Mouse (Mus musculus): ENCODE measurements around the gene Gga3. TPM values are rescaled to one million over a fixed set of nuclear protein-coding genes. Genes with fewer than 3 reads are reported as not detected.

Gga3 gene
- polyA plus RNA-seq, 1 experiment from 2014 or later: 18.1 TPM

DNA sequence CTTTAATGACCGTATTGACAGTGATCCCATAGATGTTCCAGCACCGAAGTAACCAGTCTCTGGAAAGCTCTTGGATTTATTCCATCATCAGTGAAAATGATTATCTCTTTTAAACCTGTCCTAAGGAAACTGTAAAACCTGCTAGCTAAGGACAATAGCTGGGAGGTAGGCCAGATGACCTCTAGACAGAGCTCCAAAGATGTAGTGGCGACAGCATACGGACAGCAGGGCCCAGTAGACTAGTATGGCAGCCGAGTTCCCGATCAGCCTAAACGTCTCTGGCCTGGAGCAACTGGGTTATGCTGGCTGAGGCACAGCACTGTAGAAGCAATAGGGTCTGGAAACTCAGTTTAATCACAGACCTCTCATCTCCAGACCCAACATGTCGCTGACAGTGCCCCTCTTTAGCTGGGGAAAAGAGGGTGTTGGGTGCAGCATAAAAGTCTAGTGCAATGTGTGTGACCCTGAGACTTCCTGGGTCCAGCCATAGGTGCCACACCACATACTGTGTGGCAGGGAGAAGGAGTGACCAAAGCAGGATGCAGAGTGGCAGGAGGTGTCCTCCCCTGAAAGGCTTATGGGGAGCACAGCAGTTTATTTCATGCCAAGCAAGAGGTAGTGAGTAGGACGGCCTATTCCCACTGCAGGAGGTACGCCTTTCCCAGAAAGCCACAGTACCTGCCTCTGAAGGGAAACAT is 19.3 kb downstream of the Gga3 start:
- no peak overlapping the region for H3K4me3 ChIP-seq
- no peaks in the 10 kb centered on the region for H3K27me3 ChIP-seq
- no peak overlapping the region for H3K27ac ChIP-seq
- no peak overlapping the region for H3K4me2 ChIP-seq
- H3K9ac ChIP-seq: no peak overlapping the region
- ATAC-seq (ENCODE audit: borderline replicate concordance, extremely low read depth, low FRiP score, low TSS enrichment): no peak
- no peaks in the 10 kb centered on the region for H3K4me1 ChIP-seq
- WGBS: 80% methylated on average over 10 of the region's 10 CpGs
- no peaks in the 10 kb centered on the region for H3K9me3 ChIP-seq
- peaks cover 89% of the 10 kb centered on the region for H3K36me3 ChIP-seq

DNA sequence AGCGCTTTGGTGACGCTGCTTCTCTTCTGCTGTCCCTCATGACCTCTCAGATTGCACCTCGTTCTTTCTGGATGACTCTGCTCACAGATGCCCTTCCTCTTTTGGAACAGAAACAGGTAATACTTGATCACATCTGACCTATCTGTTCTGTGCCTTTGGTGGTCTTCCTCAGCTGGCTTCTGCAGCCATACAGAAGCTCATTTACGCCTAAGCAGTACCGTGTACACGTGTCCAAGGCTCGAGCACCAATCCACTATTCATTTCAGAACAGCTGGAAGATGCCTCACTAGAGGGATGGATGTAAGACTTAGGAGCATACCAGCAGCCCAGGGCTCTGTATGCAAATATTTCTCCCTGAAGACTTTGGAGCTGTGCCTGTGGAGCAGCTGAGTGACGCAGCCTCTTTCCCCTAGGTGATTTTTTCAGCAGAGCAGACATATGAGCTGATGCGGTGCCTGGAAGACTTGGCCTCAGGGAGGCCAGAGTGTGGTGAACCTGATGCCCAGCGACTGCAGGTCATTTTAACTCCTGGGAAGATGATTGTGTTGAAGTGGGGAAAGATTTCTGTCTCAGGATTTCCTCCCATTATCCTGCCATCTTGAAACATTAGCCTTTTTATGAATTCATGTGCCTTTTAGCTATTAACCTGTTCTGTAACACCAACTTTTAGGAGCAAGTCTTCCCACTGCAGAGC is 20.8 kb downstream of the Gga3 start:
- 72% methylated on average over 10 of the region's 10 CpGs for WGBS
- H3K36me3 ChIP-seq: peaks cover 94% of the 10 kb centered on the region
- no peak for ATAC-seq (ENCODE audit: borderline replicate concordance, extremely low read depth, low FRiP score, low TSS enrichment)
- no peak overlapping the region for H3K4me2 ChIP-seq
- H3K9ac ChIP-seq: no peak overlapping the region
- H3K27me3 ChIP-seq: no peaks in the 10 kb centered on the region
- no peak overlapping the region for H3K4me3 ChIP-seq
- no peaks in the 10 kb centered on the region for H3K4me1 ChIP-seq
- no peak overlapping the region for H3K27ac ChIP-seq
- H3K9me3 ChIP-seq: no peaks in the 10 kb centered on the region

DNA sequence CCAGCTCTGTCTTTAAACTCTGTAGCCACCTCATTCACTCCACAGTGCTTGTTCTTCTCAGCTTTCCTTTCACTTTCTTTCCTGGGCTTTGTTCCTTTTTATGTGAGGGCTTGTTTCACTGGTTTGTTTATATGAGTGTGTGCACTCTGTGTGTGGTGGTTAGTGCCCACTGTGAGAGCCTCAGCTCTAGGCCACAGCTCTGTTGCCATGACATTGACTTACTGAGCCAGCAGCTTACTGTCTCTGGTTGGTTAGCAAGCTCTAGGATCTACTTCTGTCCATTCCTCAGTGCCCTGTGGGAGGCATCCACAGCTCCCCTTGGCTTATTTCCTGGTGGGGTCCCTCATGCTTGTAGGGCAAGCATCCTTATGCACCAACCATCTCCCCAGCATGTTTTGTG is 24.8 kb downstream of the Gga3 start:
- Histone ChIP-seq H3K27me3 (no peaks in the 10 kb centered on the region), H3K36me3 (peaks cover 66% of the 10 kb centered on the region), H3K4me1 (no peaks in the 10 kb centered on the region), H3K4me3 (no peak overlapping the region), H3K27ac (no peak overlapping the region), H3K9ac (no peak overlapping the region), H3K9me3 (no peaks in the 10 kb centered on the region), H3K4me2 (no peak overlapping the region)
- no peak for ATAC-seq (ENCODE audit: borderline replicate concordance, extremely low read depth, low FRiP score, low TSS enrichment)

DNA sequence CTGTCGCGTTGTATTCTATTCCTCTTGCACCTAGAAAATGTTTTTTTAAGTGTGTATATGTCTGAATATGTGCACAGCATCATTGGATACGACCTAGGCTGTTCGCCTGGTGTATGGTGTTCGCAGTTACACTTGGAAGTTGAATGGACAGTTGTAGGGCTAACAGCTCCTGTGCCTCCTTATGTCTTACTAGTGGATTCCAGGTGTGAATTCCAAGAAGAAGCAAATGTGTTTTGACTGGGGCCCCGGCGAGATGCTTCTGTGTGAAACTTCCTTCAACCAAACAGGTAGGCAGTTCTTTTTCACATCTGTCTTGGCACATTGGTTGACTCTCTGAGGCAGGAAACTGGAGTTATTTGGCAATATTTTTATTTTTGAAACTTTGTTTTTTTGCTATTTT is 38.9 kb downstream of the Gga3 start:
- Histone ChIP-seq H3K36me3 (peaks cover 40% of the 10 kb centered on the region), H3K4me1 (peaks cover 11% of the 10 kb centered on the region), H3K4me3 (peak overlapping the region; percentile 86), H3K27me3 (no peaks in the 10 kb centered on the region), H3K4me2 (peak overlapping the region; percentile 74), H3K27ac (no peak overlapping the region), H3K9me3 (no peaks in the 10 kb centered on the region), H3K9ac (peak overlapping the region; percentile 70)
- ATAC-seq (ENCODE audit: borderline replicate concordance, extremely low read depth, low FRiP score, low TSS enrichment): no peak
- WGBS: 12% methylated on average over 7 of the region's 7 CpGs

DNA sequence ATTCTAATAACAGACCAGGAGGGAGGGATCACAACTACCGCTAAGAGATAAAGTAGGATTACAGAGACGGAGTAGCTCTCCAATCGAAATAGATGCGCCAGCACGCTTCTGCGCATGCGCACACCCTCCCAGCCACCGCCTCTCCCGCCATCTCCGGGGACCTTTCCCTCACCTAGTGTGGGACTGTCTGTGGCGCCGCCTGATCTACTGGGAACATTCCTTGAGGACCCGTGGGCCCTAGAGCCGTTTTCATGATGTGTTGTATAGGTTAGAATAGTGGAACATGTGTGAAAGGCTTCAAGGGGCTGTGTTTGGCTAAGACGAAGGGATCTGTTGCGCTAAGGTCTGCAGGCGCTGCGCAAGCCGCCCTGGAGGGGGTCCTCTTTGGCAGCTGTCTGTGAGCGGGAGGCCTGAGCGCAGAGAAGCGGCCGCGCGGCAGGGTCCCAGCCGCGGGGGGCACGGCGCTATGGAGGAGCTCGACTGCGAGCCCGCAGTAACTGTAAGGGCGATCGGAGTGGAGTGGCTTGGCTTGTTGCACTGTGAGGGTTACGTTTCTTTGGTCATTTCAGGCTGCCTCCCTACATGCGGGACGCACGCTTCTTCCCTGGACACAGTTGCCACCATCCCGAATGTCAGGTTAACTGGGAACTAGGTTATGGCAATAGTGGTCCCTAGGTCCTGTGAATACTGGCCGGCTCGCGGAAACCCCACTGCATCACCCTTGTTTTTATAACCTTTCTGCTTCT is 39.6 kb downstream of the Gga3 start, which contains the start of gene Nup85:
Nup85 (plus strand) TSS at position 371 of the 746 bp plus-strand sequence.
- peak within 1 kb of the TSS; percentile 70 for H3K9ac ChIP-seq
- H3K27ac ChIP-seq: peak within 1 kb of the TSS; percentile 86
- peak within 1 kb of the TSS; percentile 86 for H3K4me3 ChIP-seq
- no peaks in the 10 kb centered on the region for H3K27me3 ChIP-seq
- H3K4me2 ChIP-seq: peak within 1 kb of the TSS; percentile 74
- H3K4me1 ChIP-seq: peaks cover 11% of the 10 kb centered on the region
- no peaks in the 10 kb centered on the region for H3K9me3 ChIP-seq
- H3K36me3 ChIP-seq: peaks cover 33% of the 10 kb centered on the region
- whole genome bisulfite sequencing: under 1% methylated on average over 42 of the region's 42 CpGs
- ATAC-seq (ENCODE audit: borderline replicate concordance, extremely low read depth, low FRiP score, low TSS enrichment): peak; percentile 90

DNA sequence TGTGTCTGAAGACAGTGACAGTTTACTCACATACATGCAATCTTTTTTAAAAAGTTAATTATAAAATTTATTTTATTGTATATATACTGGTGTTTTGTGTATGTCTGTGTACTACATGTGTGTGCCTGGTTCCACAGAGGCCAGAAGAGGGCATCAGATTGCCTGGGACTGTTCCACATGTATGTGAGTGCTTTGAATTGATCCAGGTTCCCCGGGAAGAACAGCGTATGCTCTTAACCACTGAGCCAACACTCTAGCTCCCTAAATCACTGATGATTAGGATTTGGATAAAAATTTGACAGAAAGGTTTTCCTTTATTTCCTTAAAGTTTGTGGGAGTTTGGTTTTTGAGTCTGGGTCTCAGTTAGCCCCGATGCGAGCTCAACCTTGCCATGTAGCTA is 40.4 kb downstream of the Gga3 start:
- Histone ChIP-seq H3K27me3 (no peaks in the 10 kb centered on the region), H3K4me3 (peak overlapping the region; percentile 86), H3K36me3 (peaks cover 25% of the 10 kb centered on the region), H3K9ac (peak overlapping the region; percentile 70), H3K27ac (peak overlapping the region; percentile 86), H3K4me1 (peaks cover 11% of the 10 kb centered on the region), H3K9me3 (no peaks in the 10 kb centered on the region), H3K4me2 (peak overlapping the region; percentile 74)
- ATAC-seq (ENCODE audit: borderline replicate concordance, extremely low read depth, low FRiP score, low TSS enrichment): no peak
- WGBS: 45% methylated on average over 4 of the region's 4 CpGs

DNA sequence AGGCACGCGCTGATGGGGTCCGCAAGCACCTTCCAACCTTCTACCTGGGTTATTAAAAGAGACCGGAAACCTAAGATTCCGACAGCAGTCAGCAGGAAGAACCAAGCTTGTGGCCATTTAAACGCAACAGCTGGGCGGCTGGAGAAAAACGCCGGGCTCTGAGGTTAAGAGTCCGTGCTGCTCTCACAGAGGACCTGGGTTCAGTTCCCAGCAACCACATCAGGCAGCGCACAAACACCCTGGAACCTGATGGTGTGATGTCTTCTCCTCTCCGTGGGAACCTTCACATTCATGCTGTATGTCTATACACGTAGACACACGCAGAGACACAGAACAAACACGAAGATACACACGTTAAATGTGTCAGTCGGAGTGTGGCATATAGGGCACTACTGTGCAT is 48.1 kb downstream of the Gga3 start:
- H3K27me3 ChIP-seq: no peaks in the 10 kb centered on the region
- H3K4me1 ChIP-seq: no peaks in the 10 kb centered on the region
- WGBS: 74% methylated on average over 17 of the region's 17 CpGs
- no peak for ATAC-seq (ENCODE audit: borderline replicate concordance, extremely low read depth, low FRiP score, low TSS enrichment)
- no peak overlapping the region for H3K9ac ChIP-seq
- no peak overlapping the region for H3K4me3 ChIP-seq
- no peak overlapping the region for H3K27ac ChIP-seq
- no peaks in the 10 kb centered on the region for H3K9me3 ChIP-seq
- no peaks in the 10 kb centered on the region for H3K36me3 ChIP-seq
- H3K4me2 ChIP-seq: no peak overlapping the region

DNA sequence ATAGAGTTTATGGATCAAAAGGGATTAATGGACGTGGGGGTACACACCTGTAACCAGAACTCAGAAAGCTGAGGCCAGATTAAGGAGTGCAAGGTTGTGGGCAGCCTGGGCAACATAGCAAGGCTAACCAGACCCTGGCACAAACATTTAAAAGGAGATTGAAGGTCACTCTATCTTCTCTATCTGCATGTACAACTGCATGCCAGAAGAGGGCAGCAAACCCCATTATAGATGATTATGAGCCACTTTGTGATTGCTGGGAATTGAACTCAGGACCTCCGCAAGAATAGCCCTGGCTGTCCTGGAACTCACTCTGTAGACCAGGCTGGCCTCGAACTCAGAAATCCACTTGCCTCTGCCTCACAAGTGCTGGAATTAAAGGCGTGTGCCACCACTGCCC is 51.1 kb downstream of the Gga3 start:
- no peaks in the 10 kb centered on the region for H3K9me3 ChIP-seq
- no peak overlapping the region for H3K9ac ChIP-seq
- no peak for ATAC-seq (ENCODE audit: borderline replicate concordance, extremely low read depth, low FRiP score, low TSS enrichment)
- no peaks in the 10 kb centered on the region for H3K4me1 ChIP-seq
- no peak overlapping the region for H3K27ac ChIP-seq
- H3K27me3 ChIP-seq: no peaks in the 10 kb centered on the region
- H3K4me3 ChIP-seq: no peak overlapping the region
- WGBS: 63% methylated on average over 4 of the region's 4 CpGs
- no peaks in the 10 kb centered on the region for H3K36me3 ChIP-seq
- no peak overlapping the region for H3K4me2 ChIP-seq

DNA sequence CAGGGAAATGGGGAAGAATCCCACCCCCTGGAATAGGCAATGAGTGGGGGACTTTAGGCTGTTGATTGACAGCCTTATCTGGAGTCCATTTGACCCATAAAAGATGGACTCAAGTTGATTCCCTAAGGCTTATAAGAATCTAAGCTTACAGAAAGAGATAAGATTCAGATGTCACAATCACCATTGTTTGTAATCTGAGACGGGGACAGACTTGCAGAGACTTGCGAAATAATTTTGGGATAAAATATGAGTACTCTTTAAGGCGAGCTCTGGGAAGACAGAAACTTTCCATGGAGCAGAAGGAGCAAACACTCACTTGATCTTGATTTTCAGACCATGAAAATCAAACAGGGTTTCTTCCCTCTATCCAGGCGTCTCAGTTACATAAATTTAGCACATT is 60.3 kb downstream of the Gga3 start:
- Histone ChIP-seq H3K36me3 (no peaks in the 10 kb centered on the region), H3K9me3 (no peaks in the 10 kb centered on the region), H3K9ac (no peak overlapping the region), H3K27me3 (peaks cover 4% of the 10 kb centered on the region; the same call in 1 of the 2 replicates), H3K27ac (0 out of 2 replicates have a peak overlapping the region, but pooled peaks have one; percentile 4), H3K4me3 (no peak overlapping the region), H3K4me2 (no peak overlapping the region), H3K4me1 (no peaks in the 10 kb centered on the region)
- WGBS: 41% methylated on average over 4 of the region's 4 CpGs
- ATAC-seq (ENCODE audit: borderline replicate concordance, extremely low read depth, low FRiP score, low TSS enrichment): no peak

DNA sequence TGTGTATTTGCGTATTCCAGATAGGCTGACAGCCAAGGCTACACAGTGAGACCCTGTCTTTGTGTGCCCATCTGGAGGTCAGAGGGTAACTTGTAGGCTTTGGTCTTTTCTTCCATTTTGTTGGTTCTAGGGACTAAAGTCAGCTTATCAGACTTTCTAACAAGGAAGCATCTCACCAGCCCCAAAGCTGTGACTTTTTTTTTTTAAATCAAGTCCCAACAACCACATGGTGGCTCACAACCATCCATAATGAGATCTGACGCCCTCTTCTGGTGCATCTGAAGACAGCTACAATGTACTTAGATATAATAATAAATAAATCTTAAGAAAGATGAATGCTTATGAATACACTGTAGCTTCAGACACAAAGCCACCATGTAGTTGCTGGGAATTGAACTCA is 65.8 kb downstream of the Gga3 start:
- peaks cover 16% of the 10 kb centered on the region for H3K4me1 ChIP-seq
- H3K36me3 ChIP-seq: peaks cover 12% of the 10 kb centered on the region
- H3K27me3 ChIP-seq: no peaks in the 10 kb centered on the region
- no peak overlapping the region for H3K27ac ChIP-seq
- no peaks in the 10 kb centered on the region for H3K9me3 ChIP-seq
- H3K4me3 ChIP-seq: no peak overlapping the region
- H3K9ac ChIP-seq: no peak overlapping the region
- H3K4me2 ChIP-seq: no peak overlapping the region
- WGBS: 54% methylated on average over 2 of the region's 2 CpGs
- ATAC-seq (ENCODE audit: borderline replicate concordance, extremely low read depth, low FRiP score, low TSS enrichment): no peak

DNA sequence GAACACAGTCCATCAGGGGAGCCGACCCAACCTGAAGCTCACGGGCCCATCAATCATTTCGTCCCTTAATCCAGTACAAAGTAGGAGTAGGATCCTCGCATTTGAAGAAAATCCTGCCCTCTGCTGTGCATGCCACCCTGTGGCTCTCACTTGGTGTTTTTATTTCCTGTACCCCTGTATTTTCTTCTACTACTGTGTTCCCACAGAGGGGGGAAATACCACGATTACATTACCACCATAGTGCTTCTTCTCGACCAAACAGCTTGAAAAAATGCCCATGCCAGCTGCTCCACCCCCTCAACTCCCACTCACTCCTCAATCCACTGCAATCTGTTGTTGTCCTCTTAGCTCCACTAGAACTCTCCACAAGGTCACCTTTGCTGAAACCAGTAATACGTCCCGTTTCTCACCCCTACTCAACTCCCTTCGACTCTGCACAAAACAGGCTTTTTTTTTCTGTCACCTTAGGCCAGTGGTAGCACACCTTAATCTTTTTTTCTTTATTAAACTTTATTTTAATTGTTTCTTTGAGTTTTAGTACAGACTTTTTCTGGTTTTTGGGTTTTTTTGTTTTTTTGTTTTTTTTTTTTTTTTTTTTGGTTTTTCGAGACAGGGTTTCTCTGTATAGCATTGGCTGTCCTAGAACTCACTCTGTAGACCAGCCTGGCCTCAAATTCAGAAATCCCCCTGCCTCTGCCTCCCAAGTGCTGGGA is 66.8 kb downstream of the Gga3 start:
- H3K9me3 ChIP-seq: no peaks in the 10 kb centered on the region
- WGBS: 81% methylated on average over 10 of the region's 10 CpGs
- peaks cover 16% of the 10 kb centered on the region for H3K4me1 ChIP-seq
- H3K4me2 ChIP-seq: peak overlapping the region; percentile 57
- no peak overlapping the region for H3K9ac ChIP-seq
- no peaks in the 10 kb centered on the region for H3K27me3 ChIP-seq
- H3K27ac ChIP-seq: peak overlapping the region; percentile 100
- peaks cover 22% of the 10 kb centered on the region for H3K36me3 ChIP-seq
- no peak; the same call in 1 of the 2 replicates for ATAC-seq (ENCODE audit: borderline replicate concordance, extremely low read depth, low FRiP score, low TSS enrichment)
- H3K4me3 ChIP-seq: peak overlapping the region; percentile 99
